Mouse (Mus musculus) heart, adult 9 months (tissue): ENCODE data around the gene Fstl4.

Experiments used
- DNase-seq, 2 experiments: peaks; one replicate each; pipeline ENCODE4 v3.0.0; 2022; ENCODE audit warnings: low spot score in 2 of 2

The Fstl4 gene

GRCm38 (mm10) chr11:52910788-52911187, 146.4 kb downstream of the Fstl4 start:
- DNase-seq = peak in 1 of 2 experiments; percentile 6

- no peak for DNase-seq
Measured at GRCm38 (mm10) chr11:52914431-52914830, 150.0 kb downstream of the Fstl4 start.

- no peak for DNase-seq
Measured at GRCm38 (mm10) chr11:52915648-52916047, 151.2 kb downstream of the Fstl4 start.

- no peak for DNase-seq
Measured at GRCm38 (mm10) chr11:52919231-52919960, 155.0 kb downstream of the Fstl4 start.

GRCm38 (mm10) chr11:52924196-52924595, 159.8 kb downstream of the Fstl4 start:
- no peak for DNase-seq

- no peak for DNase-seq
Measured at GRCm38 (mm10) chr11:52928321-52928720, 163.9 kb downstream of the Fstl4 start.

- DNase-seq = no peak
Measured at GRCm38 (mm10) chr11:52939336-52940070, 175.1 kb downstream of the Fstl4 start.

GRCm38 (mm10) chr11:52942967-52943366, 178.5 kb downstream of the Fstl4 start:
- DNase-seq = no peak

GRCm38 (mm10) chr11:52954995-52955394, 190.6 kb downstream of the Fstl4 start:
- DNase-seq = no peak

- no peak for DNase-seq
Measured at GRCm38 (mm10) chr11:52968809-52969208, 204.4 kb downstream of the Fstl4 start.

GRCm38 (mm10) chr11:52970396-52970795, 206.0 kb downstream of the Fstl4 start:
- peak; percentile 38 to 61 for DNase-seq

GRCm38 (mm10) chr11:52986986-52987385, 222.6 kb downstream of the Fstl4 start:
- DNase-seq = no peak

GRCm38 (mm10) chr11:52994688-52995087, 230.3 kb downstream of the Fstl4 start:
- no peak for DNase-seq

- no peak for DNase-seq
Measured at GRCm38 (mm10) chr11:52996434-52997093, 232.1 kb downstream of the Fstl4 start.

GRCm38 (mm10) chr11:52997421-52997820, 233.0 kb downstream of the Fstl4 start:
- no peak for DNase-seq

GRCm38 (mm10) chr11:53000226-53000625, 235.8 kb downstream of the Fstl4 start:
- no peak for DNase-seq

GRCm38 (mm10) chr11:53003361-53003760, 238.9 kb downstream of the Fstl4 start:
- no peak for DNase-seq

- DNase-seq = no peak
Measured at GRCm38 (mm10) chr11:53003811-53004210, 239.4 kb downstream of the Fstl4 start.

- no peak for DNase-seq
Measured at GRCm38 (mm10) chr11:53009597-53009996, 245.2 kb downstream of the Fstl4 start.

- DNase-seq = no peak
Measured at GRCm38 (mm10) chr11:53011996-53012505, 247.6 kb downstream of the Fstl4 start.

GRCm38 (mm10) chr11:53013906-53014305, 249.5 kb downstream of the Fstl4 start:
- no peak for DNase-seq

- no peak for DNase-seq
Measured at GRCm38 (mm10) chr11:53016358-53017021, 252.1 kb downstream of the Fstl4 start.
